Mouse (Mus musculus): ENCODE measurements at regions not wholly inside any gene's neighbourhood (a gene's known extent, or its start where the extent isn't known, plus 50 kb on each side); places are given as distances from the start of the nearest gene placed in this dataset.

GRCm38 (mm10) chr3:53974905-53975551, 111.4 kb upstream of the Ufm1 start:
- no peak overlapping the region; the same call in 1 of the 2 replicates for H3K4me2 ChIP-seq (ENCODE audit: low read depth)
- DNase-seq = no peak
- peaks cover 5% of the 10 kb centered on the region; the same call in 1 of the 2 replicates for H3K4me1 ChIP-seq (ENCODE audit: insufficient read depth)
- no peaks in the 10 kb centered on the region for H3K36me3 ChIP-seq (ENCODE audit: insufficient read depth)
- no peaks in the 10 kb centered on the region for H3K9me3 ChIP-seq (ENCODE audit: low read length)
- no peak for TF ChIP-seq CTCF (IDR thresholded peaks at IDR 0.05; ENCODE audit: low read depth)
- H3K27me3 ChIP-seq (ENCODE audit: insufficient read depth, low read length) = no peaks in the 10 kb centered on the region
- H3K9ac ChIP-seq = no peak overlapping the region
- H3K4me3 ChIP-seq (ENCODE audit: low read depth, low read length) = no peak overlapping the region
- WGBS = 21% methylated on average over 10 of the region's 10 CpGs
- ATAC-seq = peak; percentile 42; the same call in 1 of the 2 replicates
- H3K27ac ChIP-seq (ENCODE audit: low read depth, low read length) = peak overlapping the region; percentile 35; the same call in 1 of the 2 replicates

DNA sequence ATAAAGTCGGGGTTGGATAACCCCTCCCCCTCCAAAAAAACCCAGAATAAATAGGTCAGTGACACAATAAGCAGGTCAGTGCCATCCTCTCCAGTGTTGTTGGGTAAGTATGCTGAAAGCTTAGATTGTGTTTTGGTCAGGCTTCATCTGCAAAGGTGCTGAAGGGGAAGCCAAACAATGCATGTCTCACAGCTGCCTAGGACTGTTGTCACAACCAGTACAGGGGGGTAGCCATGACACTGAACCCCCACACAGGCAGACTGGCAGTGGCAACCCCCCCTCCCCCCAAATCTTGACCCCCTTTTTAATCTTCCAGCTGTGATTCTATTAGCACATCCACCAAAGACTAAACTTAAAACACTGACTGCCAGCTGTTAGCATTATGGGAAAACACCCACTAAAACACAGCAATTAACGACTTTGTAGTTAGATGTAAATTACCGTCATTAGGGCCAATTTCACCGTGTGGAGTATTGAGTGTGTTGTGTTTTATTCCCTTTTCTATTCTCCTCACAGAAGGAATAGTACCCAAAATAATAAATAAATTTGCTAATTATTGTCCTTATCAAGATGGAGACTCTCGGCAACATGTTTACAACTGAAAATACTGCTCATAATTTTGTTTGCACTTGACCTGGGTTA, 105.5 kb upstream of the Ufm1 start:
- H3K4me3 ChIP-seq (ENCODE audit: low read depth, low read length) = no peak overlapping the region
- no peak overlapping the region for H3K27ac ChIP-seq (ENCODE audit: low read depth, low read length)
- ATAC-seq (peak; percentile 10; the same call in 1 of the 2 replicates), DNase-seq (no peak)
- H3K36me3 ChIP-seq (ENCODE audit: insufficient read depth) = no peaks in the 10 kb centered on the region
- no peaks in the 10 kb centered on the region for H3K27me3 ChIP-seq (ENCODE audit: insufficient read depth, low read length)
- TF ChIP-seq CTCF (IDR thresholded peaks at IDR 0.05; ENCODE audit: low read depth) = no peak
- no peak overlapping the region for H3K4me2 ChIP-seq (ENCODE audit: low read depth)
- 41% methylated on average over 5 of the region's 5 CpGs for WGBS
- no peaks in the 10 kb centered on the region for H3K4me1 ChIP-seq (ENCODE audit: insufficient read depth)
- H3K9ac ChIP-seq = no peak overlapping the region
- H3K9me3 ChIP-seq (ENCODE audit: low read length) = no peaks in the 10 kb centered on the region

- H3K9me3 ChIP-seq (ENCODE audit: low read length) = no peaks in the 10 kb centered on the region
- TF ChIP-seq CTCF (IDR thresholded peaks at IDR 0.05; ENCODE audit: low read depth) = no peak
- no peaks in the 10 kb centered on the region for H3K27me3 ChIP-seq (ENCODE audit: insufficient read depth, low read length)
- no peak for ATAC-seq
- H3K4me1 ChIP-seq (ENCODE audit: insufficient read depth) = no peaks in the 10 kb centered on the region
- H3K9ac ChIP-seq = no peak overlapping the region
- H3K27ac ChIP-seq (ENCODE audit: low read depth, low read length) = no peak overlapping the region
- no peak overlapping the region for H3K4me3 ChIP-seq (ENCODE audit: low read depth, low read length)
- no peak for DNase-seq
- no peak overlapping the region for H3K4me2 ChIP-seq (ENCODE audit: low read depth)
- WGBS = 60% methylated on average over 5 of the region's 5 CpGs
- H3K36me3 ChIP-seq (ENCODE audit: insufficient read depth) = no peaks in the 10 kb centered on the region
Observed at GRCm38 (mm10) chr3:53965142-53965541, 101.5 kb upstream of the Ufm1 start.

- Histone ChIP-seq H3K36me3 (ENCODE audit: insufficient read depth) (no peaks in the 10 kb centered on the region), H3K27ac (ENCODE audit: low read depth, low read length) (no peak overlapping the region), H3K4me2 (ENCODE audit: low read depth) (no peak overlapping the region), H3K9me3 (ENCODE audit: low read length) (no peaks in the 10 kb centered on the region), H3K4me1 (ENCODE audit: insufficient read depth) (no peaks in the 10 kb centered on the region), H3K4me3 (ENCODE audit: low read depth, low read length) (no peak overlapping the region), H3K9ac (no peak overlapping the region), H3K27me3 (ENCODE audit: insufficient read depth, low read length) (no peaks in the 10 kb centered on the region)
- TF ChIP-seq CTCF (IDR thresholded peaks at IDR 0.05; ENCODE audit: low read depth) = no peak
- ATAC-seq = no peak
- DNase-seq = no peak
- WGBS = 95% methylated on average over 2 of the region's 2 CpGs
Observed at GRCm38 (mm10) chr3:53953801-53954200, 90.2 kb upstream of the Ufm1 start.

DNA sequence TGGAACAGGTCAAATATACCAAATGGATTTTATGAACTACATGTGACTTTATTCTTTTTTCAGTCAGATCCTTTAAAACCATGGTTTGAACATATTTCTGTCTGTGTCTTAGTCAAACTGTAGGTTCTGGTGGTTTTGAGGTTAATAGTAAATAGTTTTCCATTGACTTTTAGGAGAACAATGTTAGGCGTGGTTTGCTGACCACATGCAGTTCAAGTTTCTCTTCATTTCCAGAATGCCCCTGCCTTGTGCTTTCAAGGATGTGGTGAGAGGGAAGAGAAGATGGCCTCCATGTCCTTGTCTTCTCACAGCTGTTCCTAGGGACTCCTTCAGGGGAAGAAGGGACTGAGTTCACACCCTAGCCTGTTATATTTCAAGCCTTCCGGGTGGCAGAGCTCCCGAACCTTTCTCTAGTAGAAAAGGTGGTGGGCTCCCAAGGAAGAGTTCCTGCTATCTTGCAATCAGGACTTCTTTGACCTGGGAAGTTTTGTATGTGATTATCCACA, 76.1 kb upstream of the Ufm1 start:
- Histone ChIP-seq H3K4me1 (ENCODE audit: insufficient read depth) (no peaks in the 10 kb centered on the region), H3K4me2 (ENCODE audit: low read depth) (no peak overlapping the region), H3K9me3 (ENCODE audit: low read length) (no peaks in the 10 kb centered on the region), H3K27me3 (ENCODE audit: insufficient read depth, low read length) (no peaks in the 10 kb centered on the region), H3K9ac (no peak overlapping the region), H3K36me3 (ENCODE audit: insufficient read depth) (no peaks in the 10 kb centered on the region), H3K4me3 (ENCODE audit: low read depth, low read length) (no peak overlapping the region), H3K27ac (ENCODE audit: low read depth, low read length) (no peak overlapping the region)
- WGBS = 89% methylated on average over 3 of the region's 3 CpGs
- ATAC-seq = no peak
- DNase-seq = no peak
- no peak for TF ChIP-seq CTCF (IDR thresholded peaks at IDR 0.05; ENCODE audit: low read depth)

- Histone ChIP-seq H3K27me3 (ENCODE audit: insufficient read depth, low read length) (no peaks in the 10 kb centered on the region), H3K27ac (ENCODE audit: low read depth, low read length) (no peak overlapping the region), H3K9ac (no peak overlapping the region), H3K9me3 (ENCODE audit: low read length) (no peaks in the 10 kb centered on the region), H3K36me3 (ENCODE audit: insufficient read depth) (no peaks in the 10 kb centered on the region), H3K4me2 (ENCODE audit: low read depth) (no peak overlapping the region), H3K4me1 (ENCODE audit: insufficient read depth) (no peaks in the 10 kb centered on the region), H3K4me3 (ENCODE audit: low read depth, low read length) (no peak overlapping the region)
- no peak for TF ChIP-seq CTCF (IDR thresholded peaks at IDR 0.05; ENCODE audit: low read depth)
- WGBS = 61% methylated on average over 6 of the region's 6 CpGs
- DNase-seq = no peak
- ATAC-seq = no peak
Observed at GRCm38 (mm10) chr3:53931745-53932144, 68.1 kb upstream of the Ufm1 start.

DNA sequence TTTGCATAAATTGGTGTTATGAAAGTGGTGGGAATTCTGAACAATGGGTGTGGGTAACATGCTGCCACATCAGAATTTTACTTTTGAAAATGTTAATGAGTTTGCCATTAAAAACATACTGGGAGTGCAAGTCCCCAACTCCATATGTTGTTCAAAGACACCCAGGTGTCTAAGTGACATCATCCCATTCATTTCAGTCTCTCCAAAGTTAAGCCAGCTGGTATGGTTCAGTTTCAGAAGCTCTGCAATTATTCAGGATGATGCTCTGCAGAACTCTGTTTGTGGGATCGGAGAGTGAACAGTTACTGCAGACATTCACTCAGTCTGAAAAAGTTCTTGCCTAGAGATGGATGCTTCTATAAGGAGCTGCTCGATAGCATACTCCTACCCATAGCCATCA, 56.3 kb upstream of the Ufm1 start:
- no peaks in the 10 kb centered on the region for H3K4me1 ChIP-seq (ENCODE audit: insufficient read depth)
- H3K4me3 ChIP-seq (ENCODE audit: low read depth, low read length) = no peak overlapping the region
- no peak overlapping the region for H3K9ac ChIP-seq
- no peak for TF ChIP-seq CTCF (IDR thresholded peaks at IDR 0.05; ENCODE audit: low read depth)
- ATAC-seq (no peak), DNase-seq (peak; percentile 7)
- no peaks in the 10 kb centered on the region for H3K27me3 ChIP-seq (ENCODE audit: insufficient read depth, low read length)
- H3K27ac ChIP-seq (ENCODE audit: low read depth, low read length) = no peak overlapping the region
- no peak overlapping the region for H3K4me2 ChIP-seq (ENCODE audit: low read depth)
- H3K9me3 ChIP-seq (ENCODE audit: low read length) = no peaks in the 10 kb centered on the region
- H3K36me3 ChIP-seq (ENCODE audit: insufficient read depth) = no peaks in the 10 kb centered on the region
- 82% methylated on average over 2 of the region's 2 CpGs for WGBS
